Comparison of ENCODE assay signal across 20 mouse cellular contexts in the genomic region with DNA sequence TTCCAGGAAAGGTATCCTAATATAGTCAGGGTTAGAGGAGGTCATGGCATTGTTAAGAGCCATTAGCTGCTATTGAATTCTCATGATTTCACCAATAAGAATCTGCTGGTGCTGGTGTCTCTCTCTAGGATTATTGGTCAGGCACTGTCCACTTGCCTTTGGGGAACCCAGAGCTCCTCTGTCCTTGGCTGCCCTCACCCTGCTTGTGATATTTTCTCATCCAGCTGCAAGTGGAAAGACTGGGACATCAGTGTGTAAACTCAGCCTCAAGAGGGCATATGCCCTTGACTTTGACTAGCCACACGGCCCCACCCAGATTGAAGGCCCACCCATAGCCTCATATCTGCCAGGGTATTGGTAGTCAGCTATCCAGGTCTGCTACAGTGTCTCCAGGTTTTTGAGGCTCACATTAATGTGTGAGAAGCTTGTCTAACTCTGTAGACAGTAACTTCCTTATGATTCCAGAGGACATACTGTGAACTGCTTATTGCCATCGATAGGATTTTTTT. TPM values are rescaled to one million over a fixed set of nuclear protein-coding genes. Genes with fewer than 3 reads are reported as not detected.
DNase-seq lines count a peak whose midpoint lies in the region; ATAC-seq and TF ChIP-seq lines count a peak whose summit lies in the region.
"Had no signal": no experiment of that assay in that cellular context is flagged by ENCODE, and none has a peak within 500 bp of the region (broad histone marks: within the 10 kb centered on the region; RNA-seq: fewer than 3 reads in every experiment).

No protein-coding gene starts in this region.

- no peaks in the 10 kb centered on the region for H3K27me3 ChIP-seq in liver, embryonic 13.5 days
- H3K27me3 ChIP-seq in liver, embryonic 11.5 days (replicated peaks; ENCODE audit: control insufficient read depth, insufficient read depth, low read length): no peaks in the 10 kb centered on the region
- H3K27me3 ChIP-seq in midbrain, postnatal 0 days (ENCODE audit: insufficient read depth, low read length): no peaks in the 10 kb centered on the region
- H3K27me3 ChIP-seq: forebrain, embryonic 15.5 days; heart, embryonic 15.5 days had no signal

- H3K9ac ChIP-seq in liver, embryonic 13.5 days: no peak overlapping the region
- H3K9ac ChIP-seq in liver, embryonic 11.5 days (ENCODE audit: low read depth, low read length): no peak overlapping the region
- no peak overlapping the region for H3K9ac ChIP-seq in midbrain, postnatal 0 days (replicated peaks; ENCODE audit: low read length, poor library complexity, severe bottlenecking)
- H3K9ac ChIP-seq: forebrain, embryonic 15.5 days; heart, embryonic 15.5 days had no signal

- TF ChIP-seq CTCF in gastrocnemius, adult 2 months (IDR thresholded peaks at IDR 0.05): no peak
- TF ChIP-seq CTCF in midbrain, postnatal 0 days (IDR thresholded peaks at IDR 0.05): no peak

- no peak for DNase-seq in gastrocnemius, adult 2 months
- DNase-seq in gastrocnemius, adult 18-20 months (ENCODE audit: low spot score): no peak
- no peak for DNase-seq in liver, embryonic 13.5 days
- DNase-seq in liver, embryonic 11.5 days (ENCODE audit: low spot score): no peak
- no peak for DNase-seq in midbrain, postnatal 0 days (ENCODE audit: low spot score)
- no peak for DNase-seq in spleen, postnatal 14 days (ENCODE audit: low spot score in 2 of 2)
- DNase-seq: B cell, adult 2 months; cerebellum, adult 2 months; cerebellum, postnatal 10 days; gastrocnemius, postnatal 14 days had no signal

- 0 out of 2 replicates have a peak overlapping the region, but pooled peaks have one; percentile 24 for H3K27ac ChIP-seq in gastrocnemius, adult 2 months
- no peak overlapping the region for H3K27ac ChIP-seq in liver, embryonic 13.5 days
- H3K27ac ChIP-seq in liver, embryonic 11.5 days (ENCODE audit: low read depth, low read length): no peak overlapping the region
- no peak overlapping the region for H3K27ac ChIP-seq in midbrain, postnatal 0 days (ENCODE audit: low read depth, low read length)
- H3K27ac ChIP-seq: embryonic facial prominence, embryonic 10.5 days; forebrain, embryonic 15.5 days; heart, embryonic 15.5 days had no signal

- H3K4me2 ChIP-seq in liver, embryonic 13.5 days: no peak overlapping the region
- no peak overlapping the region for H3K4me2 ChIP-seq in liver, embryonic 11.5 days
- no peak overlapping the region for H3K4me2 ChIP-seq in midbrain, postnatal 0 days (ENCODE audit: low read depth, low read length, poor library complexity, severe bottlenecking)
- H3K4me2 ChIP-seq: forebrain, embryonic 15.5 days; heart, embryonic 11.5 days; heart, embryonic 15.5 days had no signal

- no peaks in the 10 kb centered on the region for H3K9me3 ChIP-seq in liver, embryonic 13.5 days (replicated peaks)
- H3K9me3 ChIP-seq in liver, embryonic 11.5 days (ENCODE audit: control insufficient read depth, low read length): no peaks in the 10 kb centered on the region
- no peaks in the 10 kb centered on the region for H3K9me3 ChIP-seq in midbrain, postnatal 0 days (ENCODE audit: low read length)
- H3K9me3 ChIP-seq: embryonic facial prominence, embryonic 10.5 days; forebrain, embryonic 15.5 days; heart, embryonic 15.5 days had no signal

- peaks cover 16% of the 10 kb centered on the region for H3K36me3 ChIP-seq in liver, embryonic 13.5 days
- no peaks in the 10 kb centered on the region for H3K36me3 ChIP-seq in liver, embryonic 11.5 days (ENCODE audit: control insufficient read depth, insufficient read depth, low read length)
- H3K36me3 ChIP-seq in midbrain, postnatal 0 days (ENCODE audit: insufficient read depth, low read length): peaks cover 19% of the 10 kb centered on the region
- H3K36me3 ChIP-seq: embryonic facial prominence, embryonic 10.5 days had no signal

- 72% methylated on average over 2 of the region's 2 CpGs for WGBS in liver, embryonic 13.5 days (ENCODE audit: insufficient replicate concordance)
- WGBS in liver, embryonic 11.5 days: 82% methylated on average over 2 of the region's 2 CpGs
- WGBS in midbrain, postnatal 0 days: 88% methylated on average over 2 of the region's 2 CpGs

- peaks cover 8% of the 10 kb centered on the region for H3K4me1 ChIP-seq in liver, embryonic 13.5 days (replicated peaks)
- H3K4me1 ChIP-seq in liver, embryonic 11.5 days (replicated peaks; ENCODE audit: control insufficient read depth, insufficient read depth, low read length): no peaks in the 10 kb centered on the region
- no peaks in the 10 kb centered on the region for H3K4me1 ChIP-seq in midbrain, postnatal 0 days (ENCODE audit: insufficient read depth, low read length)
- H3K4me1 ChIP-seq: embryonic facial prominence, embryonic 10.5 days; forebrain, embryonic 15.5 days had no signal

- intact Hi-C loops in gastrocnemius, adult 2 months (cut with DNase I): no loop called here

- no peak overlapping the region for H3K4me3 ChIP-seq in gastrocnemius, adult 2 months
- H3K4me3 ChIP-seq in liver, embryonic 13.5 days (replicated peaks): no peak overlapping the region
- no peak overlapping the region for H3K4me3 ChIP-seq in liver, embryonic 11.5 days (ENCODE audit: low read depth, low read length)
- no peak overlapping the region for H3K4me3 ChIP-seq in midbrain, postnatal 0 days (ENCODE audit: low read depth, low read length)
- H3K4me3 ChIP-seq: embryonic facial prominence, embryonic 10.5 days; erythroblast, embryonic 14.5 days; forebrain, embryonic 15.5 days; heart, embryonic 15.5 days had no signal

- peak; percentile 47; the same call in 1 of the 2 replicates for ATAC-seq in liver, embryonic 13.5 days (ENCODE audit: low read depth)
- ATAC-seq in liver, embryonic 11.5 days (replicated peaks; ENCODE audit: low FRiP score): no peak
- peak; percentile 57; the same call in 1 of the 2 replicates for ATAC-seq in erythroid progenitor cell, adult 5-6 weeks (replicated peaks; ENCODE audit: low FRiP score, poor library complexity, severe bottlenecking)
- no peak for ATAC-seq in midbrain, postnatal 0 days (ENCODE audit: low FRiP score)
- ATAC-seq: CD4-positive, CD25-positive, alpha-beta regulatory T cell, adult 4 months; forebrain, embryonic 15.5 days; hindbrain, embryonic 16.5 days; inflammation-experienced regulatory T-cells, adult 6 months; intestine, postnatal 0 days had no signal

RNA-seq across cellular contexts. Expression of a gene that starts 15.3 kb away (rescaled TPM):
- total RNA-seq in gastrocnemius, adult 2 months (2021): 10 to 100 TPM; 45.4 to 55.7 TPM
- total RNA-seq in gastrocnemius, adult 18-20 months (2021): 10 to 100 TPM; 35.9 to 52.2 TPM
- polyA plus RNA-seq in liver, embryonic 13.5 days (2015; fragmentation: Nextera tagmentation; extraction: Ambion mirVana): 39.0 and 46.5 TPM in 2 replicates
- 4.7 and 5.7 TPM in 2 replicates for polyA plus RNA-seq in liver, embryonic 11.5 days (2014; fragmentation: Nextera tagmentation; extraction: Ambion mirVana)
- 31.4 and 42.8 TPM in 2 replicates for total RNA-seq in erythroid progenitor cell, adult 5-6 weeks (2015; ENCODE audit: low replicate concordance)
- 11.3 and 25.4 TPM in 2 replicates for total RNA-seq in erythroid progenitor cell, adult 5-6 weeks (2017; ENCODE audit: low replicate concordance)
- total RNA-seq in midbrain, postnatal 0 days (2014; rRNA removed): 10.5 and 11.5 TPM in 2 replicates
- polyA plus RNA-seq in midbrain, postnatal 0 days (2015; fragmentation: Nextera tagmentation; extraction: Ambion mirVana): 15.0 and 16.0 TPM in 2 replicates

RNA-seq across cellular contexts. Expression of a gene that starts 30.4 kb away (rescaled TPM):
- 10 to 100 TPM in 1 of 2 experiments, 1 to 10 TPM in 1; 9.3 to 13.3 TPM for total RNA-seq in gastrocnemius, adult 2 months (2021)
- total RNA-seq in gastrocnemius, adult 18-20 months (2021): 1 to 10 TPM; 8.8 to 10.0 TPM
- polyA plus RNA-seq in liver, embryonic 13.5 days (2015; fragmentation: Nextera tagmentation; extraction: Ambion mirVana): 5.7 and 8.4 TPM in 2 replicates
- polyA plus RNA-seq in liver, embryonic 11.5 days (2014; fragmentation: Nextera tagmentation; extraction: Ambion mirVana): 15.8 and 16.5 TPM in 2 replicates
- total RNA-seq in erythroid progenitor cell, adult 5-6 weeks (2015; ENCODE audit: low replicate concordance): 19.3 and 33.9 TPM in 2 replicates
- 28.9 and 75.6 TPM in 2 replicates for total RNA-seq in erythroid progenitor cell, adult 5-6 weeks (2017; ENCODE audit: low replicate concordance)
- 11.0 and 13.4 TPM in 2 replicates for total RNA-seq in midbrain, postnatal 0 days (2014; rRNA removed)
- polyA plus RNA-seq in midbrain, postnatal 0 days (2015; fragmentation: Nextera tagmentation; extraction: Ambion mirVana): 10.2 and 10.5 TPM in 2 replicates

RNA-seq across cellular contexts. Expression of a gene that starts 57.8 kb away (rescaled TPM):
- total RNA-seq in gastrocnemius, adult 2 months (2021): 10 to 100 TPM in 1 of 2 experiments, 1 to 10 TPM in 1; 7.5 to 10.6 TPM
- 1 to 10 TPM; 5.7 to 8.4 TPM for total RNA-seq in gastrocnemius, adult 18-20 months (2021)
- polyA plus RNA-seq in liver, embryonic 13.5 days (2015; fragmentation: Nextera tagmentation; extraction: Ambion mirVana): 9.8 and 11.3 TPM in 2 replicates
- 39.4 and 41.5 TPM in 2 replicates for polyA plus RNA-seq in liver, embryonic 11.5 days (2014; fragmentation: Nextera tagmentation; extraction: Ambion mirVana)
- 17.7 and 20.5 TPM in 2 replicates for total RNA-seq in erythroid progenitor cell, adult 5-6 weeks (2015; ENCODE audit: low replicate concordance)
- 13.2 and 14.5 TPM in 2 replicates for total RNA-seq in erythroid progenitor cell, adult 5-6 weeks (2017; ENCODE audit: low replicate concordance)
- total RNA-seq in midbrain, postnatal 0 days (2014; rRNA removed): 52.3 and 58.5 TPM in 2 replicates
- 46.4 and 52.7 TPM in 2 replicates for polyA plus RNA-seq in midbrain, postnatal 0 days (2015; fragmentation: Nextera tagmentation; extraction: Ambion mirVana)

Comparison
In these comparisons a context has a peak if more than half of its experiments do, and no peak if none do; other contexts are left out.
1. ATAC-seq: peak in liver, embryonic 13.5 days (single experiment) and erythroid progenitor cell, adult 5-6 weeks (single experiment); none in liver, embryonic 11.5 days (single experiment) and midbrain, postnatal 0 days (single experiment).